Mouse (Mus musculus) gastrocnemius, postnatal 4 days (tissue): ENCODE measurements around the gene Ddx5. TPM values are rescaled to one million over a fixed set of nuclear protein-coding genes. Genes with fewer than 3 reads are reported as not detected.
A peak's percentile ranks its signal among the peaks of the same experiment; 100 is the strongest.
"Not testable (repeated sequence)": the region's sequence is repeated elsewhere in the genome, so short reads cannot be mapped to it uniquely, and the experiment has no call there.

Experiments used
- DNase-seq, 2 experiments: peaks; one replicate each; pipeline ENCODE4 v3.0.0; 2021 to 2022; ENCODE audit warnings: low spot score in 2 of 2, mixed read lengths in 2 of 2
- total RNA-seq, 2 experiments: library from RNA; stranded (reverse); gene quantifications; 2 replicates each; pipeline ENCODE4 v1.2.3; 2021

The Ddx5 gene
- total RNA-seq, 2 experiments from 2014 or later, result 388 to 472 TPM

DNA sequence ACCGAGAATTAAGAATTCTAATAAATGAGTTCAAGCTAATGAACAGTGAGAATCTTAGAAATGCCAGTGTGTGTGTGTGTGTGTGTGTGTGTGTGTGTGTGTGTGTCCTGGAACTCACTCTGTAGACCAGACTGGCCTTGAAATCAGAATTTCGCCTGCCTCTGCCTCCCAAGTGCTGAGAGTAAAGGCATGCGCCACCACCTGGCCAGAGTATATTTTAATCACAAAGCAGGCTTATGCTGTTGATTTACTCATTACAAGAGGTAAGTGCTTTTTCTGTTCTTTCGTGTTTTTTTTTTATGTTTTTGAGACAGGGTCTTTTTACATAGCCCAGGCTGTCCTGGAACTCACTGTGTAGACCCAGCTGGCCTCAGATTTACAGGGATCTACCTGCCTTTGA lies 4.9 kb upstream of the Ddx5 start:
- no peak for DNase-seq

DNA sequence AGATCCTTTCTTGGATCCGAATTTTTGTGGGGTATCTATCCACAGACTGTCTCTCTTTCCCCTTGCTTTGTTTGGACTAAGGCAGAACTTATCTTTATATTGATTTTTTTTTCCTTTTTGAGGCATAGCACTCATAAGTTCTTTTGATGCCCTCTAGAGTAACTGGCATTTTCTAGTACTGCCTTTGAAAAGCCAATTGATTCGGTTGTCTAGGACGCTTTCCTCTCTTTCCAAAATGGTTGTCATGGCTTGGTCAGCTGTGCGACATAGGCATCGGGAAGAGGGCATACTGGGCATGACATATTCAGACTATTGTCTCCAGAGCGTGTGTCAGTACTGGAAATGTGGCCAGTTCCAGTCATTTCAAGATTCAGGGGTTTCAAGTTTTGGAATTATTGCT lies 664 bp upstream of the Ddx5 start:
- no peak for DNase-seq

DNA sequence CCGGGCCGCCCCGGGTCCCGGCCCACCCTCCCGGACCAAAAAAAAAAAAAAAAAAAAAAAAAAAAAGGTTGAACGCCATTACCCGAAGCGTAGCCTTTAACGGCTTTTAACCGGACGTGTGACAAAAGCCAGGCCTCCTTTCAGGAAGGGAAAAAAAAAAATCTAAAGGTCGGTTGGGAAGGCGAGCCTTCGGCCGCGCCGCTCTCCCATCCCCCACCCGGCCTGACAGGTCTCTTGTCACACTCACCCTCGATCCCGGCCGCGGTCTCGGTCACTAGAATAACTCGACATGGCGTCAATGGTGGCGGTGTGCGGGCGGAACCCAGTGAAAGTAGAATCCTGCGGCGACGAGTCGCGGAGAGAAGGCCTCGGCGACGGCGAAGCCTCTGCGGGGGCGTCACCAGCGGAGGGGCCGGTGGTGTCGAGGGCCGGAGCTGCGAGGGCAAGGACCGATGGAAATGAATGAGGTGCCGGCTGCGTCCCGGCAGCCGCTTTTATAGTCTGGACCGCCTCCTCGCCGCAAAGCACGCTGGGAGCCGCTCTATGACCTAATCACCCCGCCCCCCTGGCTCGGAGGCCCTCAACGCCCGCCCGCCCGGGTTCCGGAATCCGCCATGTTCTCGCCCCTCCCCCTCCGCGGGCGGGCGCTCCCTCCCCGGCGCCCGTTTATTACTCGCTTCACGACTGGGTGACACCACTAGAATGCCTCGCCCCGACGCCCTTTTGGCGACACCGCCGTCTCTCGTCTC lies 785 bp downstream of the Ddx5 start:
- peak; percentile 100 for DNase-seq

DNA sequence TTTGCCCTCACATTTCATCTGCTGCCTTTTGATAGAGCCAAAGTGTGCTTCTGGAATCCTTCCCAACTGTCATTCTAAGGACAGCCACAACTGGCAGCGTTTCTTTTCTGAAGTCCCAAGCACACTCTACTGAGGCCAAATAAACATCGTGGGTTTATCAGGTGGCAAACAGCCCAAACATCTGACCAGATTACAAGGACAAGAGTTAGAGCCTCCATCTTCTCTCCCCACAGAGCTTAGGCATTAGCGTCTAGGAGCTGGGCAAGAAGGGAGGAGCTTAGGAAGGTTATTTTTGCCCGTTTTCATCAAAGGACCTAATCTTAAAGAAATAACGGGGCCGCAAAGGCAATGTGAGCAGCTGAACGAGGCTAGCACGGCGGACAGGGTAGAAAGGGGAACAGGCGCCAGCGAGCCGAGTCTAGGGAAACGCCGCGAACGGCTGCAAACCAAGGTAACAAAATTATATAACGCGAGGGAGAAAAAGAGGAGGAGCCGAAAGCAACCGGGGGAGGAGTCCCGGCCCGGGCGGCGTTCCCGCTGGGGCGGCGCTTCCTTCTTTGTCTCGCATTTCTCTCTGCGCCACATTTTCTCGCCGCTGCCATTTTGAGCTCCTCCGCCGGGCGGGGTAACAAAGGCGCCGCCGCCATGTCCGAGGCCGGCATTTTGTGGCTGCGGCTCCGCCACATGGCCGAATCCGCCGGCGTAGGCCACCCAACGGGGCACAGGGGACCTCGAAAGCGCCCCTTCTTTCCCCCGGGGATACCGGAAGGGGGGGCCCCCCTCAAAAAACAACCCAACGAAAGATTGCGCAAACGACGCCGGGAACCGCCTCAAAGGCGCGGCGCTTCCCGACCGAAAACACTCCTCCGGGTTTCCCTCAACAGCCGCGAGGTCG lies 1.6 kb downstream of the Ddx5 start:
- DNase-seq, result peak; percentile 94 to 95

DNA sequence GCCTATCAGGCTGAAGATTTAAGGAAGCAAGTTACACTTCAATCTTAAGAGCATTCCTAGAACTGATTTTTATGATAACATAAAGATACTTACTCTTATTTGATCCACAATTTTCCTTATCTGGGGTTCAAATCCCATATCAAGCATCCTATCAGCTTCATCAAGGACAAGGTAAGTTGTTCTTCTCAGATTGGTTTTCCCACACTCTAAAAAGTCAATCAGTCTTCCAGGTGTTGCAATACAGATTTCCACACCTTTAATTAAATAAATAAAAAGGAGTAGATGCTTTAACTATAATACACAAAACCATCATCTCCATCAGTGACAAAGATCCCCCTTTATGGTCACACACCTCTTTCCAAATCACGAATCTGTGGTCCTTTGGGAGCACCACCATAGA lies 3.9 kb downstream of the Ddx5 start:
- no peak for DNase-seq

DNA sequence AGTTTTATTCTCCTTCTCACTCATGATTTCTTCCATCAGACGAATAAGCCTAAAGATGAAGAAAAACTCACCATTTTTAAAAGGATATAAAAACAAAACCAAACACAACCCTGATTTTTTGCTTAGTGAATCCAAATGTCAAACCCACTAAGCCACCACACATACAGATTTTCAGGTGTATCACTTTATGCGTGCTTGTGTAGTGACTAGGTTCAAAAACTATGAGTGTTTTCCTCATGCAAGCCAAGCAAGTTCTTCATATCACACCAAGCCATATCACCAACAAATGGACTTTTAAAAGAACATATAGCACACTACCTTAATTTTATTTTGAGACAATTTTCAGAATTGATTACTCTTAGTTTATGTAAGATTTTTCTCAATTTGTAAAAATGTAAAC lies 4.5 kb downstream of the Ddx5 start:
- no peak for DNase-seq

DNA sequence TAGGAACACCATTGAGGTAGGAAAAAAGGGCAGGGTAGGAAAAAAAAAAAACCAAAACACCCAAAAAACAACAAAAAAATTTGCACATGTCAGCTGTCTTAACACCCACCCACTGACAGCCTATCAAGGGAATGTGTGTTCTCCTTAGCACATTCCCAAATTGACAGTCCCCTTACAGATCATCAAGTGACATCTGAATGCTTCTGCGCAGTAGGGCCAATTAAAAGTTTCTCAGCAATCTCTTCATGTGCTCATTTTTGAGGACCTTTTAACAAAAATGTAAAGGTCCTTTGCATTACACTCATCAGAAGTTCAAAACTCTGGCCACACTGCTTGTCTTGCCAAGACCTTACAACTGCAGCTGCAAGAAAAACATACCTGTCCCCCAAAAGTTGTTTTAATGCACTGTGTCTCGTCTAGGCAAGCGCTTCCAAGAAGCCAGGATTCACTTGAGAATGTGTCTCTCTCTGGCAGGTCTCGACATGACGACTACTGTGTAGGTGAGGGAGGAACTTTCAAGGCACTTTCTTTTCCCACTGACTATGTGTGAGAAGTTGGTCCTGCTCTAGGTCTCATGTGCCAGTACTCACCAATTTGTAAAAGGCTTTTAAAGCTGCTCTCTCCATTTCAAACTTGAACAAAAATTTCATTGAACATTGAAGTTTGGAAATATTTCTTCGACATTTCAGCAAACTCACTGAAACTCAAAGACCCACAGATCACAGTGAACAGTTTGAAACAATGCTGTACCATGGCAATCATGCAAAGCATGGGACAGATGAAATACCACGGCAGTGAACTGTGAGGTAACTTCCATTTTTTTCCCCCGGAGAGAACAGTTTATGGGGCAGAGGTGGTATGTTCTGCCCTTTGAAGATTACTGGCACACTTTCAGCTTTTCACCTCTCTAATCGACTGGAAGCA lies 5.9 kb downstream of the Ddx5 start:
- DNase-seq, result no peak

DNA sequence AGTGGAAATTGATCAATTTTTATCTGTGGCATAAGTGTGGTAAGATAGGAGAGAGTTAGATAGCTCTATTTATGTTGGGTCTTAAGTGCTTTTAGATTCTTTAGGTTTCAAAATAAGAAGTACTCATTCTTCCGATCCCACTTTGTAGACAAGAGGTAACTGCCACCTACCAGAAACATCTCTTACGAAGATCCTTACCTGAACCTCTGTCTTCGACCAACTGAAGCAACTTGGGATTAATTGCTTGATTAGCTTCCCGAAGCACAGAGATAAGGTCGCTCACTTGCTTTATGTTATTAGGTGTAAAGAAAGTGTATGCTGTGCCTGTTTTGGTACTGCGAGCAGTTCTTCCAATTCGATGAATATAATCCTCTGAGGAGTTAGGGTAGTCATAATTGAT lies 6.7 kb downstream of the Ddx5 start:
- not testable (repeated sequence) for DNase-seq

DNA sequence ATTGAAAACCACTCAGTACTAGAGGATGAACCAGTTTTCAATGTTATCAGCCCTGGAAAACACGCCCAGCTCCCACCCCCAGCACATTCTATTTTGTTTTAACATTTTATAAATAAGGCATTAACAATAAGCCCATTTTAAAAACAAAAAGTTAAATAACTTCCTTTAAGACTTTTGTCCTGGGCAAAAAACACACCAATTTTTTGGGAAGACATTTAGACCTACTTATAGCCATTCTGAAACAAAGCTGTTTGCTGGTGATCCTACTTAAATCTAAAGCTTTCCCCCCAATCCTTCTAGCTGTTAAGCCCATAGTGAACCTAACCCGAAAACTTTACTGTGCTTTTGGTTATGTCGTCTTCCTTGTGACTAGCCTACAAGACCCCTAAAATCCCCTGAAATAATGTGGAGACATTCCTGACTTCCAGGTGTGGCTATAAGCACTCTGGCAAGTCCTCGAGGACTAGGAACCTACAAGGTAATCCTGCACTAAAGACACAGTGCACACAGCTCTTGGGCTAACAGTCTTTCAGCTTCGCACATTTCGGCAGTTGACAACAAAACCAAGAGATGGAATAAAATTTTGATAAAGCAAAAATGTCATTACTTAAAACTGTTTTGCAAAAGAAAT lies 8.3 kb downstream of the Ddx5 start:
- no peak for DNase-seq

DNA sequence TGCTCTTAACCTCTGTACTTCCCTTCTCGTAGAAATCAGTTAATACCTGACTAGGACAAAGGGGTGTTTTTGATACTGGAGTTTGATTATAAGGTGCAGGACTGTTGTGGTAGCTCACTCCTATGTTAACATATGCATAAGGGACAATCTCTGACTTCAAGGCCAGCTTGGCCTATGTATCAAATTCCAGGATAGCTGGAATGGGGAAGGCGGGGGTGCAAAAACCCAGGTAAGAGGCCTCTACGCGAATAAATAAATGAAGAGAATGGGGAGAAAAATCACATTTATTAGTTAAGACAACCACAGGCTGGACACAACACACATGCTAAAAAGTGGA lies 8.9 kb downstream of the Ddx5 start:
- no peak for DNase-seq

DNA sequence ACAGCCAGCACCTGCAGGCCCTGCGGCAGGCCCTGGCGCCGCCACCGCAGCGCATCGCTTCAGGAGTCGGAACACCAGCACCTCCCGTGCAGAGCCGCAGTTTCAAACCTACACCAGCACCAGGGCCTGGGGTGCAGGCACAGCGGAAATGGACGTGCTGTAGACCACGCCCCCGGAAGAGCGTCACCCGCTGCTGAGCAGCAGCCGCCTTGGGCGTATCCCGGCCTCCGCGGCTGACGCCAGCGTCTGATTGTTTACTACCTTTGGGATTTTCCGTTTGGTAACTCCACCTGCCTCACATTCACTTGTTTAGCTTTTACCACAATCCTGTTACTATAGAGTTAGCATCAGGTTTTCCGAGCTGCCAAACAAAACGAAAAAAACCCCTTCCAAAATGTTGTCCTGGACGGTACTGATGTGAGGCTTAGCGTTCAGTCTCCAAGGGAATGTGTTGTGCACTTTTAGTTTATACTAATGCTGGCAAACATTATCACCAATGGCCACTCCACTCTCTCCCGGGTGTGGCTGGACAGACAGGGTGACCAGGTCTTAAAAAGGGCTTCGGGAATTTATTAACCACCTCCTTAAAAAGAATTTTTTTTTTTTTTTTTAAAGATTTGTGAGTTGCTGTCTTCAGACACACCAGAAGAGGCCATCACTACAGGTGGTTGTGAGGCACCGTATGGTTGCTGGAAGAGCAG lies 9.4 kb downstream of the Ddx5 start, which contains the start of gene Polg2:
Polg2 (minus strand) TSS at position 150 of the 701 bp plus-strand sequence.
- peak; percentile 80 to 91 for DNase-seq

DNA sequence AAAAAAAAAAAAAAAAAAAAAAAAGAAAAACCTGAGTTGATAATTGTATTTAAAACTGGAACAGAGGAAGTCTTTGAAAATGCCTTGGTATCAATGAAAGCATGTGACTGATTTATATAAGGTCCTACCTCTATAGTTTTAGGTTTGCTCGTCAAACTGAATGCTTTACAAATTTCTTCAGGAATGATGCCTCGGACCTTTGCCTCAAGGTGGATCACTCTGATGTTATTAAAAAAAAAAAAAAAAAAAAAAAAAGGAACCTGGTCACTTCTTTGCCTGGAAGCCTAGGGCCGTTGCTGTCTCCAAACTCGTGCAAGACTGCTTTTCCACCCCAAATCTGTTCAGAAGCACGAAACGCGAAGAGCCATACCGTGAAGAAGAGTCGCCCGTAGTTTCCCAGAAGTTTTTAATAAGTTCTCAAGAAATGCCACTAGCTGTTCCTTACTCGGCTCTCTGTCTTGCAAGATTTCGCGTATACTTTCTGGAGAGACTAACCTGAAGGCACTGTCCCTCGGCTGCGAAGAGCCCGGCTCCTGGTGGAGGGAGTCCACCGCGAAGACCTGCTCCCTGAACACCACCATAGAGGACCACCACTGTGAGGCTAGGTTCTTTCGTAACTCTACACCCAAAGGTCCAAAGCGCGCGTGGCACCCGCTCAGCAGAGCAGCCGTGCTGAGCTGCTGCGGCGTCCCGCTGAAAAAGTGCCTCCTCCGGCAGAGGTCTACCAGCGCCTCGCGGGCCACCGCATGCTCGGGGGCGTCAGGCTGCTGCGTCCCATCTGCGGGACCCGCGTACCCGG lies 10.2 kb downstream of the Ddx5 start:
- no peak for DNase-seq

DNA sequence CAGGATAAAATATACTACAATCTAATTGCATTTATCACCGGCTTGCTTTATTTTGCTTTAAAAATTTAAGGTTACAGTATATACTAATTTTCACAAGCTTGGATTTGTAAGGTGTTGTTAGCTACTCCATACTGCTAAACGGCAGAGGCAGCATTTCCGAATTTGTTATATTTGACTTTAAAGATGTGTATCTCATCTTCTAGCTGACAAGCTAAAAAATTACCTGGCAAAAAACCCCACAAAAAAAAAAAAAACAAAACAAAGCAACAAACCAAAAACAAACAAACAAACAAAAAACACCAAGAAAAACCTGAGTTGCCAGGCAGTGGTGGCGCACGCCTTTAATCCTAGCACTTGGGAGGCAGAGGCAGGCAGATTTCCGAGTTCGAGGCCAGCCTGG lies 10.9 kb downstream of the Ddx5 start:
- DNase-seq, result no peak

DNA sequence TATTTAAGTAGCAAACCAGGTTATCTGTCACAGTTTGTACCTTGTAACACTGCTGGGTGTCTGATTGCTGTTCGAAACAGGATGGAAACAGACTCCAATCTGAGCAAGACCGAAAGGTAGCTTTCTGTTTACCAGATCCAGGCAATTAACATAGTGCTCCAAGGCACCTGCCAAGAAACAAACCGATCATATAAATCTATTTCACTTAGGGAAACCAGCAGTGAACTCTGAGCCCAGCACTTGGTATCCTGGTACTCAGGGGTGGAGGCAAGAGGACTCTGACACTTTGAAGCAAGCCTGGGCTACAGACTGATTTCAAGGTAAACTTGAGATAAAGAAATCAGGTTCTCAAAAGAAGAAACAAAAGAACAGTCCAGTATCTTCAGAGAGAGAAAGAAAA lies 11.6 kb downstream of the Ddx5 start:
- DNase-seq, result no peak

DNA sequence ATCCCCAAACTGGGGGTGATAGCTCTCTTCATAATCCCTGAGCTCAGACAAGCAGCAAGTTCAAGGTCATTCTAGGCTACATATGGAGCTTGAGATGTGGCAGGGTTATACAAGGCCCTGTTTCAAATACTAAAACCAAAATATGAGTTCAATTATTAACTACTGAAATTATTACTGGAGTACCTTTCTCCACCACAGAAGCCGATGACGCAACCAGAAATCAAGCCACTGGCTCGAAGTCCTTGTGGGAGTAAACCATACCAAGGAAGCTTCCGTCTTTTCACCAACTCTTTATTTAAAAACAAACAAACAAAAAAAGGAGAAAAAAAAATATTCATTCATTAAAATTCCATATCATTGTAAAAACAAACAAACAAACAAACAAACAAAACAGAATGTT lies 12.0 kb downstream of the Ddx5 start:
- no peak for DNase-seq

DNA sequence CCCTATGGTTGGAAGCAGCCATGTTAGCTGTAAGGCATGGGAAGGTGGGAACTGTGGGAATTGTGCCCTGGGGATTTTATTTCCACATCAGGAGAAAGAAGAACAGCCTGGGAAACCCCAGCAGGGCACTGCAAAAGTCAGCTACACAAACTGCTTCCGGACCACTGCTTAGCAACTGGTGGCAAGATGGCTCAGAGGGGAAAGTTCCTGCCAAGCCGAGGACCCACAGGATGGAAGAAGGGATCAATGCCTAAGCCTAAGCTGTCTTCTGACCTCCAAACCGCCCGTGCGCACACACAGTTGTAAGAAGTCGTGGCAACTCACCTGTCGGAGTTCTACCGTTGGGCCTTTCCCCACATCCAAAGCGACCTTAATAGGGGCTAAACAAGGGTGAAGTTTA lies 15.9 kb downstream of the Ddx5 start:
- no peak for DNase-seq

DNA sequence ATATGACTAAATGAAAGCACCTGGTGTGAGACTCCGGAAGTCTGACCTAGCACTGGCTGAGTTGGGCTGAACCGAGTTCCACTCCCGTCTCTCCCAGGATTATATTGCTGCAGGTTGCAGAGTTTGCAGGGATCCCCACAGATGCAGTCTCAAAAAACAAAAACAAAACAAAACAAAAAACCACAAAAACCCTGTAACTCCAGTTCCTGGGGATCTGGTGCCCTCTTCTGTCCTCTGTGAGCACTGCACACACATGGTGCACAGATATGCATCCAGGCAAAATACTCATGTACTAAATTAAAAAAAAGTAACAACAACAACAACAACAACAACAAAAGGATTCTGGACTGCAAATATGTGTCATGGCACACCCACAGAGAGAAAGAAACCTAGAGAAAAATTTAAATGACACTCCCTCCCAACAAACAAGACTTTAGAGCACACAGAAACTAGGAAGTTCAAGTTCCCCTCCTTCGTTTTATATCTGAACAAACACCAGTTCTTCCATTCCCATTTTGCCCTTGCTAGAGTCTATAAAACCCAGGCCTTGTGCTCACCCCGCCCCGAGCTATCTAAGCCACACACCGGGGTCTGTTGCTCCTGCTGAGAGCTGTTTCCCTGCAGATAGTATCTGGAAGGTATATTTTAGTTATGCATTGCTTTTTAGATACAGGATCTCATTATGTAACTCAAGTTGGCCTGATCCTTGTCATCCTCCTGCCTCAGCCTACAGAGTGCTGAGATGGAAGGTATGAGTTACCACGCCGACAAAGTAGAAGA lies 18.6 kb downstream of the Ddx5 start:
- no peak for DNase-seq

DNA sequence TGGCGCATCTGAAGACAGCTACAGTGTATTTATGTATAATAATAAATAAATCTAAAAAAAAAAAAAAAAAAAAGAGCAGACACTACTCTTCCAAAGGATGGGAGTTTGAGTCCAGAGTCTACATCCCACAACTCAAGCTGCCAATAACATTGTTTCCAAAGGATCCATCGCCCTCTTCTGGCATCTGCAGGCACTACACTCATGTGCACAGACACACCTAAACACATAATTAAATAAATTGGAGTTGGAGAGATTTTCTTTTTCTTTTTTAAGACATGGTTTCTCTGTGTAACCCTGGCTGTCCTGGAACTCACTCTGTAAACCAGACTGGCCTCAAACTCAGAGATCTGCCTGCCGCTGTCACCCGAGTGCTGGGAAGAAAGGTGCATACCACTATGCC lies 21.5 kb downstream of the Ddx5 start:
- DNase-seq, result no peak
